Mouse (Mus musculus) embryonic facial prominence, embryonic 13.5 days (tissue): ENCODE data around the gene Nckap5. TPM values are rescaled to one million over a fixed set of nuclear protein-coding genes. Genes with fewer than 3 reads are reported as not detected.

Experiments
- ATAC-seq: fragments of 200-750 bp; cut with Nextera tagmentation; 2 replicates; pipeline ENCODE4 v1.8.0; 2017; ENCODE audit warnings: low read depth; ENCODE audit not compliant: insufficient number of reproducible peaks, insufficient read depth, low FRiP score, low TSS enrichment
- H3K27ac ChIP-seq: fragments of 300-500 bp; sonication (generic); 2 replicates; pipeline ENCODE4 v1.5.1; 2015; ENCODE audit warnings: moderate library complexity, mild to moderate bottlenecking, inconsistent platforms
- H3K27me3 ChIP-seq: fragments of 300-500 bp; sonication (generic); 2 replicates; pipeline ENCODE4 v1.6.1; 2015; ENCODE audit warnings: mild to moderate bottlenecking, inconsistent platforms
- H3K36me3 ChIP-seq: fragments of 300-500 bp; sonication (generic); 2 replicates; pipeline ENCODE4 v1.6.1; 2015; ENCODE audit warnings: mild to moderate bottlenecking, inconsistent platforms
- H3K4me1 ChIP-seq: fragments of 300-500 bp; sonication (generic); 2 replicates; pipeline ENCODE4 v1.6.1; 2015; ENCODE audit warnings: inconsistent platforms
- H3K4me2 ChIP-seq: fragments of 300-500 bp; sonication (generic); 2 replicates; pipeline ENCODE4 v1.6.1; 2015; ENCODE audit warnings: moderate library complexity, mild to moderate bottlenecking, inconsistent platforms
- H3K4me3 ChIP-seq: fragments of 300-500 bp; sonication (generic); 2 replicates; pipeline ENCODE4 v1.5.1; 2015; ENCODE audit warnings: mild to moderate bottlenecking, inconsistent platforms
- H3K9ac ChIP-seq: fragments of 300-500 bp; sonication (generic); 2 replicates; pipeline ENCODE4 v1.6.1; 2015; ENCODE audit warnings: mild to moderate bottlenecking, inconsistent platforms
- H3K9me3 ChIP-seq: fragments of 300-500 bp; sonication (generic); 2 replicates; pipeline ENCODE4 v1.6.1; 2016; ENCODE audit warnings: inconsistent platforms
- WGBS: fragments of 180-500 bp; shearing (Covaris S2); methylation state at CpG from one replicate; pipeline ENCODE4 v1.1.7; 2015; ENCODE audit warnings: mixed read lengths; 5-methylcytosine and 5-hydroxymethylcytosine counted together
- polyA plus RNA-seq: library from polyadenylated mRNA; unstranded; fragments of >200 nt; fragmentation: Nextera tagmentation; extraction: Ambion mirVana; gene quantifications from 2 replicates; pipeline ENCODE4 v1.2.1, GENCODE M21; 2015

The Nckap5 gene
- polyA plus RNA-seq, 1 experiment from 2014 or later: 11.3 TPM

DNA sequence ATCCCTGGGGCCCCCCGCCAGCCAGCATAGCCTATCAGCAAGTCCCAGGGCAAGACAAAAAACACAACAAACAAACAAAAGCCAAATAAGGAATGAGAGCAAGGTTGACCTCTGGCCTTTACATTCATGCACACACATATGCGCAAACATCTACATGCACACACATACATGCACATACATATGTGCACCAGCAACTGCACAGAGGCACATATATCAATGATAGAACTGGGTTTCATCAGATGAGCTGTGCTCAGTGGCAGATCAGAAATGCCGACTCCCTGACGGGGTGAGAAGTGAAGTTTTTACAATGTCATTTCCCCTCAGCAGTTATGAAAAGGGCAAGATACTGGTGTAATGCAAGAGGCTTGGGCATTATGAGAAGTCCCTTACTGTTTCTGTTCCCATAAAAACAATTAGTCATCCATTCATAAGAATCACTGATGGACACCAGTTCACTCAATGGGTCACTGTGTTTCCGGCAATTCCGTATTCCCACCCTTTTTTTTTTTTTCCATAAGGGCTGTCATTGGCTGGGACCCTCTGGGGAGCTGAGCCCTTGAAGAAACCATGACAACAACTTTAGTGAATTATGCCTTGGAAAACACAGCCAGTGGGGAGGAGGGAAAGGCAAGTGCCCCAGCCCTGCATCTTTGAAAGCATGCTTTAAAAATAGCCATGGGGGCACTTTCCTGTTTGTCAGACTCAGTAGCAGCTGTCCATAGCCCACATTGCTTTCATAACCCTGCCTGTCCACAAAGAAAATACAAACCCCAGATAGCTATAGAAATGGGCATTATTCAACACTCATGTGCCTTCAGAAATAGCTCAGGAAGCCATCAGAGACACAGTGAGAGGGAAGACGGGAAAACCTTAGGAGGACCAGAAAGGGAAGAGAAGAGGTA, 170.2 kb downstream of the Nckap5 start:
- no peaks in the 10 kb centered on the region for H3K9me3 ChIP-seq
- WGBS: 70% methylated on average over 7 of the region's 7 CpGs
- no peaks in the 10 kb centered on the region for H3K27me3 ChIP-seq
- no peaks in the 10 kb centered on the region for H3K36me3 ChIP-seq
- H3K4me2 ChIP-seq: no peak overlapping the region
- ATAC-seq: no peak
- H3K9ac ChIP-seq: no peak overlapping the region
- H3K4me1 ChIP-seq: no peaks in the 10 kb centered on the region
- H3K4me3 ChIP-seq: no peak overlapping the region
- no peak overlapping the region for H3K27ac ChIP-seq

DNA sequence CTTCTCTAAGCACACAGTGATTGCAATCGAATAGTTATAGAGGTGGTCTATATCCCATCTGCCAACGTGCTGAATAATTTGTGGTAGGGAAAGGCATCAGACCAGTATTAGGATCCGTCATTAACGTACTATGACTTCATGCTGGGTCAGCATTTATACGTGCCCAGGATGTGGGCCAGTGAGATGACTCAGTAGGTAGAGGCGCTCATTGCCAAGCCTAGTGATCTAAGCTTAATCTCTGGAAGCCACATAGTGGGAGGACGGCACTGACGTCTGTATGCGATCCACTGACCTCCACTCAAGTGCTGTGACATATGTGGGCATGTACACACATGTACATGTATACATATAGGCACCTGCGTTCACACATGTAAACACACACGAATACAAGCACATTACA, 171.9 kb downstream of the Nckap5 start:
- WGBS: 91% methylated on average over 11 of the region's 11 CpGs
- Histone ChIP-seq H3K4me3 (no peak overlapping the region), H3K9ac (no peak overlapping the region), H3K27ac (no peak overlapping the region), H3K9me3 (no peaks in the 10 kb centered on the region), H3K36me3 (no peaks in the 10 kb centered on the region), H3K4me1 (no peaks in the 10 kb centered on the region), H3K4me2 (no peak overlapping the region), H3K27me3 (no peaks in the 10 kb centered on the region)
- ATAC-seq: no peak

DNA sequence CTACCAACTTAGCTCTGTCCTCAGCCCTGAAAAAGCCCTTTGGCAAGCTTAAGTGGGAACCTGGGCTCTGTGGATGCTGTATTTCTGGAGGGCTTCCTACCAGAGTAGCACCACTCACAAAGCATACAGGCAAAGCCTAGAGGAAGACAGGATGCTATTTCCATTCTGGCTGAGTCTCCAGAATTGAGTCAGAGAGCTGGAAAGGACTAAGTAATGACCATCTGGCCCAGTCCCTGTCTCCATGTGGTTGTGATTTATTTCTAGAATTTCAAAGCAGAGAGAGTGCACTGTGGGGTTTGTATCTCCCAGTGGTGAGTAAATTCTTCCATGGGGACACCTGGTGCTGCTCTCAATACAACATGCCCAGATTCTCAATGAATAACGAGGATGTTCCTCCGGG, 174.4 kb downstream of the Nckap5 start:
- Histone ChIP-seq H3K27me3 (no peaks in the 10 kb centered on the region), H3K27ac (no peak overlapping the region), H3K9ac (no peak overlapping the region), H3K4me3 (no peak overlapping the region), H3K9me3 (no peaks in the 10 kb centered on the region), H3K4me1 (no peaks in the 10 kb centered on the region), H3K36me3 (no peaks in the 10 kb centered on the region), H3K4me2 (no peak overlapping the region)
- ATAC-seq: no peak
- WGBS: 44% methylated on average over 2 of the region's 2 CpGs

DNA sequence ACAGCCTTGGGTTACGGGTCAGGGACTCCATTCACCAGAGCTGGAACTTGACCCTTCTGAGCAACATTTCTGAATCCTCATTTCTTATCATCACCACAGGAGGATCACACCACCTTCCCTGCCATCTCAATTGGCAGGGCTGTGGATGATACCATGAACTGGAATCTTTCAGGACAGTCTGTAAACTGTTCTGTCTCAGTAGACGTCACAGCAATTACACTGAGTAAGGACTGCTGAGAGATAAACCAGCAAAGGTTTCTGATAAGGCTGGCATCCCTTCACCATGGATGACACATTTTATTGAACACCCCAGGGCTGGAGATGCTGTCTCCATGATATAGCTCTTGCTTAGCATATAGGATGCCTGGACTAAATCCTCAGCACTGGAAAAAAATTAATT, 178.5 kb downstream of the Nckap5 start:
- 87% methylated on average over 2 of the region's 2 CpGs for WGBS
- no peaks in the 10 kb centered on the region for H3K4me1 ChIP-seq

DNA sequence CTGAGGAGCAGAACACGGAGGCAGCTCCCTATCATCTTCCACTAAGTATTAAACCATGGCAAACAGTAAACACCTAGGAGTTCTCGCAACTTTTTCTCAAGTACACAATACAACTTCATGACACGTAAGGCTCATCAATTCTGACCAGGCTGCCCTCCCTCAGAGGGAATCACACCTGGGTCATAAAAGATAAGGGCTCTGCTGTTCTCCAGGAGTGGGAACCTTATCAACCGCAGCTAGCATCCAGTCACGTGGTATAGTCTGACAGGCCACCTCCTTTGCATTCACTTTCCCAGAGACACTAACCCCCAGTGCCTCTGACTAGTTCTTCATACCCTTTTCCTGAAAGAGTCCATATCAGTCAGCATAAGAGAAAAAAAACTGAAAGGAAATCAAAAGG, 179.8 kb downstream of the Nckap5 start:
- Histone ChIP-seq H3K4me1 (no peaks in the 10 kb centered on the region), H3K9me3 (no peaks in the 10 kb centered on the region), H3K4me2 (no peak overlapping the region), H3K36me3 (no peaks in the 10 kb centered on the region), H3K9ac (no peak overlapping the region), H3K27ac (no peak overlapping the region), H3K27me3 (no peaks in the 10 kb centered on the region), H3K4me3 (no peak overlapping the region)
- ATAC-seq: no peak
- WGBS: 79% methylated on average over 5 of the region's 5 CpGs

More for the DNA sequence above, 178.5 kb downstream of the Nckap5 start:
- Histone ChIP-seq H3K4me2 (no peak overlapping the region), H3K27me3 (no peaks in the 10 kb centered on the region), H3K9me3 (no peaks in the 10 kb centered on the region), H3K9ac (no peak overlapping the region), H3K27ac (no peak overlapping the region), H3K36me3 (no peaks in the 10 kb centered on the region), H3K4me3 (no peak overlapping the region)
- no peak for ATAC-seq

DNA sequence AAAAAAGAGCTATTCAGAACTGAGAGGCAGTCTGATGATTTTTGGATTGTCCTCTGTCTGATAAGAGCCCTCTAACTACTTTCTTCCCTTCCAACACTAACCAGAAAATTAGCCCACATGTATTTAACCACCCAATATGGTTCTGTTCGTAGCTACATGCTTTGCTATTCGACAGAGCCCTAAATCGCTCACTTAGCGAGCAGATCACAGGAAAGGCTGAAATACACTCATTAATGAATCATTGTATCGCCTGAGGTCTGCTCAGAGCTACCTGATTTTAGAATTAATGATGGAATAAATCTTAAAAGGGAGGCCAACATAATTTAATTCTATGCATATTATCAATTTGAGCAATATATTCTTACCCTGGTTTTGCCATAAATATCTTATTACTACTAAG, 187.8 kb downstream of the Nckap5 start:
- Histone ChIP-seq H3K4me2 (no peak overlapping the region), H3K9ac (no peak overlapping the region), H3K4me3 (no peak overlapping the region), H3K27me3 (no peaks in the 10 kb centered on the region), H3K9me3 (no peaks in the 10 kb centered on the region), H3K36me3 (no peaks in the 10 kb centered on the region), H3K27ac (no peak overlapping the region), H3K4me1 (no peaks in the 10 kb centered on the region)
- WGBS: 87% methylated on average over 5 of the region's 5 CpGs
- no peak for ATAC-seq

DNA sequence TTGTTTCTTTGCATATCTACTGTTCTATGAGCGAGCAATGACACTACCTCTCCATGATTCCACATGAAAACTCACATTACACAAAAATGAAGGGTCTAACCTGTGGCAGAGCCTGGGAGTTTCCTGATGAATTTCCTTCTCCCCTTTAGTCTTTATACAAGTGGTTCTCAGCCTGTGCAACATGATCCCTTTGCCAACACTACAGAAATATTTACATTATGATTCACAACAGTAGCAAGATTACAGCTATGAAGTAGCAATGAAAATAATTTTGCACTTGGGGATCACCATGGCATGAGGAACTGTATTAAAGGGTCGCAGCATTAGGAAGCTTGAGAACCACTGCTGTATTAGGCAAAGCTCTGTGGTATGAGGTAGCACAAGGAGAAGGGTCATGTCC, 191.1 kb downstream of the Nckap5 start:
- H3K36me3 ChIP-seq: no peaks in the 10 kb centered on the region
- H3K27me3 ChIP-seq: no peaks in the 10 kb centered on the region
- no peaks in the 10 kb centered on the region for H3K9me3 ChIP-seq
- H3K27ac ChIP-seq: no peak overlapping the region
- H3K4me3 ChIP-seq: no peak overlapping the region
- no peak overlapping the region for H3K9ac ChIP-seq
- no peak for ATAC-seq
- H3K4me2 ChIP-seq: no peak overlapping the region
- WGBS: 84% methylated on average over 2 of the region's 2 CpGs
- H3K4me1 ChIP-seq: no peaks in the 10 kb centered on the region

DNA sequence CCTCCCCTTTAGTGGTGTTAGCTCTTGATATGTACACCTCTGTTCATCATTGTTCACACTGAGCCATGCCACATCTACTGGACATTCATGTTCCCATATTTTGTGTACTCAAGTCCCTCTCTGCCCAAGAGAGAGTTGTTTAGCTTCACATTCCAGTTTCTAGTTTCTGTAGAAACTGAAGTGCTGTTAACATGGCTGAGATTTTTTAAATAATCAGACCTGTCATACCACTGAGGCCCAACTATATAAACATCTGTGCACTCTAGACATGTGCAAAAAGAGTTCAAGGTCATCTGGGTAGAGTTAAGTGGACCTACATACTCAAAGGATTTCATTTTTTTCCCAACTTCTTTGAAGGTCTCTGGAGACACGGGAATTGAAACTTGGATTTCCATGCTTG, 193.1 kb downstream of the Nckap5 start:
- Histone ChIP-seq H3K27me3 (no peaks in the 10 kb centered on the region), H3K4me1 (no peaks in the 10 kb centered on the region), H3K4me3 (no peak overlapping the region), H3K36me3 (no peaks in the 10 kb centered on the region), H3K4me2 (no peak overlapping the region), H3K27ac (no peak overlapping the region), H3K9ac (no peak overlapping the region), H3K9me3 (no peaks in the 10 kb centered on the region)
- 79% methylated on average over 1 of the region's 1 CpGs for WGBS
- ATAC-seq: no peak

DNA sequence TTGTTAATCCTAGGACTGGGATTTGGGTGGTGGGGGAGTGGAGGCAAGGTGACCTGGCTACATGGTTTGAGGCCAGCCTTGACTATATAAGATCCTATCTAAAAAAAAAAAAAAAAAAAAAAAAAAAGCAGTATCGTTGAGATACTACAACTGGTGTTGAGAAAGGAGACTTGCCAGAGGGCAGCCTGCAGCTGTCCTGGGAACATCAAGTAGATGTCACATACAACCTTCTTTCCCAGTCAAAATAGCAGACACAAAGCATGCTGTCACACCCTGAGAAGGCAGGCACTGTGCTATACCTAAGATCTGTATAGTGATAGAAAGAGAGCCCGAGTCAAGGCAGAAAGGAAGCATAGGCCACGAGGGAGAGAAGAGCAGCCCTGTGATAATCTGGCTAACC, 204.4 kb downstream of the Nckap5 start:
- Histone ChIP-seq H3K27me3 (no peaks in the 10 kb centered on the region), H3K36me3 (no peaks in the 10 kb centered on the region), H3K4me2 (no peak overlapping the region), H3K9me3 (no peaks in the 10 kb centered on the region), H3K4me1 (peaks cover 8% of the 10 kb centered on the region; the same call in 1 of the 2 replicates), H3K9ac (no peak overlapping the region), H3K27ac (no peak overlapping the region), H3K4me3 (no peak overlapping the region)
- 63% methylated on average over 3 of the region's 3 CpGs for WGBS
- ATAC-seq: no peak

DNA sequence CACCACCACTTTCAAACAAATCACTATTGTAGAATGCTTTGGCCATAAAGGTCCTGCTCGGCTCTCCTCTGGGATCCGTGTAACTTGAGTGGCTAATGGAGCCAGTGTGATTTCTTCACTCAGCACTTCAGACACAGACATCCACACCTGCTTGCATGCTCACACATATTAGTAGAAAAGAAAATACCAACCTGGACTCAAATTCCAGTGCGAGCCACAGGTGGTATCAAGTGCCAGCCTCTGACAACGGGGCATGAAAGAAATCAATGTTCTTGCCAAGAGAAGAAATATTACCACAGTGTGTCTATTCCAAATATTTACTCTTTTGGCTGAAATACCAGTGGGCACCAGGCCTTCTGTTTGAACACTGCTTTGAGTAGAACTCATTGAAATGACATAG, 208.6 kb downstream of the Nckap5 start:
- Histone ChIP-seq H3K27me3 (no peaks in the 10 kb centered on the region), H3K9me3 (no peaks in the 10 kb centered on the region), H3K4me2 (no peak overlapping the region), H3K9ac (no peak overlapping the region), H3K36me3 (no peaks in the 10 kb centered on the region), H3K4me1 (peaks cover 8% of the 10 kb centered on the region; the same call in 1 of the 2 replicates), H3K4me3 (no peak overlapping the region), H3K27ac (no peak overlapping the region)
- WGBS: 65% methylated on average over 4 of the region's 4 CpGs
- no peak for ATAC-seq

DNA sequence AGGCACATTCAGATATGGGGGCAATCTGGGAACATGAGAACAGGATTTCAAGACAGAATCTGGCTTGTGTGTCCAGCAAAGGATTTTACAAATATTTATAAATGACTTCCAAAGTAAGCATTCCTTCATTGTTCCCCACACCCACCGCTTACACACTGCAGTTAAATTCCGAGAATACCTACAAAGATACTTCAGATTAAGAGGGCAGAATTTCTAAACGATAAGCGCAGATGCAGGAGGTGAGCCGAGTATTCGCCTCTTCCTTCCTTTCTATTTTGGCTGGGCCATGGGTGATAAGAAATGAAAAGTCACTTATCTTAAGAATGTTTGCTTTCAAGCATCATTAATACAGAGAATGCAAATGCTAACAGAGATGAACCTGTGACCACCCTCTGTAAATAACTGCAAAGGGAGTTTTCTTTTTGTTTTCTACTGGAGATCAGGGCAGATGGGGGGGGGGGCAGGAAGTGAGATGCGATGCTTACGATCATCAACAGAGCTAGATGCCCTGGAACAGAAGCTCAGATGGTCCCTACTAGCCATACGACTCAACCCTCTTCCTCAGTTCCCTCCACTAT, 213.0 kb downstream of the Nckap5 start:
- no peaks in the 10 kb centered on the region for H3K27me3 ChIP-seq
- H3K4me3 ChIP-seq: no peak overlapping the region
- H3K9me3 ChIP-seq: no peaks in the 10 kb centered on the region
- no peak overlapping the region for H3K4me2 ChIP-seq
- H3K27ac ChIP-seq: no peak overlapping the region
- no peaks in the 10 kb centered on the region for H3K36me3 ChIP-seq
- ATAC-seq: no peak
- 86% methylated on average over 9 of the region's 9 CpGs for WGBS
- no peak overlapping the region for H3K9ac ChIP-seq
- no peaks in the 10 kb centered on the region for H3K4me1 ChIP-seq

DNA sequence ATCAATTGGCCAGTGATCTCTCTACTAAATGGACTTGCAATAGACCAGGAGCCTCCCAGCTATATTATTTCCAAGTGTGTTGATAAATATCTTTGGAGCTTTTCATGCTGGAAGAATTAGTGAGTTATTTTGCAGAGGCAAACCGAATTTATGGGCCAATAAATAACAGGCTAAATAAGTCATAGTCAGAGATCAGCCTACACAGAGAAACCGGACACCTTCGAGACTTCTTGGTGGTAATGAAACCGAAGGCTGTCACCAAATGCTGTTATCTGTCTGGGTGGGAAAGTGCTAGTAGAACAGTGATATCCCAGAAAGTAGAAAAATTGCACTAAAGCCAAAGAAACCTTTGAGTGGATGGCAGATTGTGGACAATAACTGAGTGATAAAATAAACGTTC, 213.6 kb downstream of the Nckap5 start:
- Histone ChIP-seq H3K27me3 (no peaks in the 10 kb centered on the region), H3K4me2 (no peak overlapping the region), H3K4me3 (no peak overlapping the region), H3K36me3 (no peaks in the 10 kb centered on the region), H3K9ac (no peak overlapping the region), H3K27ac (no peak overlapping the region), H3K4me1 (no peaks in the 10 kb centered on the region), H3K9me3 (no peaks in the 10 kb centered on the region)
- WGBS: 75% methylated on average over 5 of the region's 5 CpGs
- ATAC-seq: no peak
